Mouse (Mus musculus) hindbrain, embryonic 11.5 days (tissue): ENCODE measurements around the gene Sgk1. TPM values are rescaled to one million over a fixed set of nuclear protein-coding genes. Genes with fewer than 3 reads are reported as not detected.

Experiments used
- ATAC-seq: fragments of 200-750 bp; cut with Nextera tagmentation; 2 replicates; pipeline ENCODE4 v1.8.0; 2017; ENCODE audit warnings: mild to moderate bottlenecking, moderate TSS enrichment, moderate library complexity; ENCODE audit not compliant: low FRiP score
- DNase-seq: peaks from one replicate; pipeline ENCODE4 v3.0.0-alpha.2; 2015; ENCODE audit warnings: low spot score
- H3K27ac ChIP-seq: fragments of 300-500 bp; sonication (generic); 2 replicates; pipeline ENCODE4 v1.5.1; 2014; ENCODE audit warnings: mild to moderate bottlenecking, low read depth, low read length
- H3K27me3 ChIP-seq: fragments of 300-500 bp; sonication (generic); 2 replicates; pipeline ENCODE4 v1.6.1; 2014; ENCODE audit warnings: mild to moderate bottlenecking, low read length, moderate library complexity, mixed read lengths; ENCODE audit not compliant: control insufficient read depth, insufficient read depth
- H3K36me3 ChIP-seq: fragments of 300-500 bp; sonication (generic); 2 replicates; pipeline ENCODE4 v1.6.1; 2014; ENCODE audit warnings: mild to moderate bottlenecking, low read length, moderate library complexity, mixed read lengths; ENCODE audit not compliant: control insufficient read depth, insufficient read depth
- H3K4me1 ChIP-seq: fragments of 300-500 bp; sonication (generic); replicated peaks from 2 replicates; pipeline ENCODE4 v1.6.1; 2014; ENCODE audit warnings: low read length, mixed read lengths; ENCODE audit not compliant: control insufficient read depth, insufficient read depth
- H3K4me2 ChIP-seq: fragments of 300-500 bp; sonication (generic); replicated peaks from 2 replicates; pipeline ENCODE4 v1.6.1; 2014; ENCODE audit warnings: mild to moderate bottlenecking, low read depth, low read length
- H3K4me3 ChIP-seq: fragments of 300-500 bp; sonication (generic); 2 replicates; pipeline ENCODE4 v1.5.1; 2014; ENCODE audit warnings: low read depth, low read length
- H3K9ac ChIP-seq: fragments of 300-500 bp; sonication (generic); 2 replicates; pipeline ENCODE4 v1.6.1; 2014; ENCODE audit warnings: low read depth, low read length
- H3K9me3 ChIP-seq: fragments of 300-500 bp; sonication (generic); 2 replicates; pipeline ENCODE4 v1.6.1; 2016; ENCODE audit warnings: low read length; ENCODE audit not compliant: control insufficient read depth
- WGBS: fragments of 180-500 bp; shearing (Covaris S2); extraction: QIAGEN DNeasy Blood & Tissue Kit; methylation state at CpG from one replicate; pipeline ENCODE4 v1.1.7; 2014; 5-methylcytosine and 5-hydroxymethylcytosine counted together
- polyA plus RNA-seq: library from polyadenylated mRNA; unstranded; fragments of >200 nt; fragmentation: Nextera tagmentation; extraction: Ambion mirVana; gene quantifications from 2 replicates; pipeline ENCODE4 v1.2.1, GENCODE M21; 2014

Gene Sgk1
- polyA plus RNA-seq, 1 experiment from 2014 or later, result 24.6 TPM

GRCm38 (mm10) chr10:21845601-21846282 is 36.2 kb upstream of the Sgk1 start:
- Histone ChIP-seq H3K36me3 (no peaks in the 10 kb centered on the region), H3K9me3 (no peaks in the 10 kb centered on the region), H3K4me2 (no peak overlapping the region), H3K4me3 (no peak overlapping the region), H3K27me3 (no peaks in the 10 kb centered on the region), H3K9ac (no peak overlapping the region), H3K27ac (no peak overlapping the region), H3K4me1 (no peaks in the 10 kb centered on the region)
- ATAC-seq (no peak), DNase-seq (no peak)
- 80% methylated on average over 10 of the region's 10 CpGs for WGBS

GRCm38 (mm10) chr10:21846366-21846765 is 35.6 kb upstream of the Sgk1 start:
- WGBS, result 93% methylated on average over 9 of the region's 9 CpGs
- no peak for DNase-seq
- Histone ChIP-seq H3K9ac (no peak overlapping the region), H3K4me3 (no peak overlapping the region), H3K9me3 (no peaks in the 10 kb centered on the region), H3K4me1 (no peaks in the 10 kb centered on the region), H3K27ac (no peak overlapping the region), H3K27me3 (no peaks in the 10 kb centered on the region), H3K4me2 (no peak overlapping the region), H3K36me3 (no peaks in the 10 kb centered on the region)
- no peak for ATAC-seq

GRCm38 (mm10) chr10:21847026-21847820 is 34.8 kb upstream of the Sgk1 start:
- H3K4me1 ChIP-seq, result no peaks in the 10 kb centered on the region
- H3K27me3 ChIP-seq, result no peaks in the 10 kb centered on the region
- WGBS, result 85% methylated on average over 11 of the region's 11 CpGs
- H3K9ac ChIP-seq, result no peak overlapping the region
- H3K27ac ChIP-seq, result no peak overlapping the region
- ATAC-seq (no peak), DNase-seq (no peak)
- H3K4me3 ChIP-seq, result no peak overlapping the region
- H3K36me3 ChIP-seq, result no peaks in the 10 kb centered on the region
- no peaks in the 10 kb centered on the region for H3K9me3 ChIP-seq
- no peak overlapping the region for H3K4me2 ChIP-seq

- ATAC-seq, result no peak
- Histone ChIP-seq H3K4me2 (no peak overlapping the region), H3K4me1 (no peaks in the 10 kb centered on the region), H3K9me3 (no peaks in the 10 kb centered on the region), H3K36me3 (no peaks in the 10 kb centered on the region), H3K27me3 (no peaks in the 10 kb centered on the region), H3K4me3 (no peak overlapping the region), H3K27ac (no peak overlapping the region), H3K9ac (no peak overlapping the region)
- 83% methylated on average over 16 of the region's 16 CpGs for WGBS
- DNase-seq, result no peak
These were observed 33.9 kb upstream of the Sgk1 start for GRCm38 (mm10) chr10:21847931-21848670.

GRCm38 (mm10) chr10:21849251-21849650 is 32.7 kb upstream of the Sgk1 start:
- Histone ChIP-seq H3K9me3 (no peaks in the 10 kb centered on the region), H3K36me3 (no peaks in the 10 kb centered on the region), H3K27ac (no peak overlapping the region), H3K27me3 (no peaks in the 10 kb centered on the region), H3K4me2 (no peak overlapping the region), H3K4me3 (no peak overlapping the region), H3K4me1 (no peaks in the 10 kb centered on the region), H3K9ac (no peak overlapping the region)
- 80% methylated on average over 8 of the region's 8 CpGs for WGBS
- DNase-seq, result no peak
- no peak for ATAC-seq

- WGBS, result 87% methylated on average over 3 of the region's 3 CpGs
- no peak for DNase-seq
These were observed 31.7 kb upstream of the Sgk1 start for GRCm38 (mm10) chr10:21850330-21850729.

GRCm38 (mm10) chr10:21853122-21853521 is 28.9 kb upstream of the Sgk1 start:
- 92% methylated on average over 6 of the region's 6 CpGs for WGBS
- Histone ChIP-seq H3K4me3 (no peak overlapping the region), H3K9me3 (no peaks in the 10 kb centered on the region), H3K9ac (no peak overlapping the region), H3K4me1 (no peaks in the 10 kb centered on the region), H3K27ac (no peak overlapping the region), H3K4me2 (no peak overlapping the region), H3K36me3 (no peaks in the 10 kb centered on the region), H3K27me3 (no peaks in the 10 kb centered on the region)
- DNase-seq, result no peak
- no peak for ATAC-seq

More at GRCm38 (mm10) chr10:21850330-21850729, 31.7 kb upstream of the Sgk1 start:
- no peaks in the 10 kb centered on the region for H3K27me3 ChIP-seq
- no peak overlapping the region for H3K4me2 ChIP-seq
- no peak overlapping the region for H3K9ac ChIP-seq
- no peaks in the 10 kb centered on the region for H3K9me3 ChIP-seq
- H3K4me3 ChIP-seq, result no peak overlapping the region
- no peak overlapping the region for H3K27ac ChIP-seq
- ATAC-seq, result no peak
- H3K36me3 ChIP-seq, result no peaks in the 10 kb centered on the region
- no peaks in the 10 kb centered on the region for H3K4me1 ChIP-seq

GRCm38 (mm10) chr10:21853566-21854328 is 28.2 kb upstream of the Sgk1 start:
- H3K27ac ChIP-seq, result no peak overlapping the region
- no peaks in the 10 kb centered on the region for H3K27me3 ChIP-seq
- H3K4me3 ChIP-seq, result no peak overlapping the region
- WGBS, result 93% methylated on average over 14 of the region's 14 CpGs
- no peak overlapping the region for H3K4me2 ChIP-seq
- H3K4me1 ChIP-seq, result no peaks in the 10 kb centered on the region
- H3K36me3 ChIP-seq, result no peaks in the 10 kb centered on the region
- DNase-seq (no peak), ATAC-seq (no peak)
- no peak overlapping the region for H3K9ac ChIP-seq
- no peaks in the 10 kb centered on the region for H3K9me3 ChIP-seq
